ENCODE assay signal across 20 mouse cellular contexts in genomic region chr10:41859820-41860219, GRCm38 (mm10).
"Had no signal": no experiment of that assay in that cellular context is flagged by ENCODE, and none has a peak within 500 bp of the region (broad histone marks: within the 10 kb centered on the region; RNA-seq: fewer than 3 reads in every experiment).

No protein-coding gene starts in this region.

- H3K4me2 ChIP-seq: heart, embryonic 12.5 days; hindbrain, embryonic 13.5 days; hindbrain, embryonic 15.5 days; limb, embryonic 13.5 days; limb, embryonic 15.5 days; liver, embryonic 12.5 days had no signal

- H3K4me3 ChIP-seq: heart, embryonic 10.5 days; heart, embryonic 12.5 days; hindbrain, embryonic 13.5 days; hindbrain, embryonic 15.5 days; limb, embryonic 13.5 days; limb, embryonic 15.5 days; liver, embryonic 12.5 days had no signal

- ATAC-seq: hindbrain, postnatal 0 days; intestine, embryonic 16.5 days; liver, embryonic 12.5 days had no signal

- H3K27ac ChIP-seq: heart, embryonic 10.5 days; hindbrain, embryonic 13.5 days; hindbrain, embryonic 15.5 days; hindbrain, postnatal 0 days; limb, embryonic 13.5 days; limb, embryonic 15.5 days; liver, embryonic 12.5 days; liver, embryonic 14.5 days had no signal

- H3K9me3 ChIP-seq: heart, embryonic 10.5 days; heart, embryonic 12.5 days; hindbrain, embryonic 13.5 days; hindbrain, embryonic 15.5 days; limb, embryonic 13.5 days; limb, embryonic 15.5 days; liver, embryonic 12.5 days had no signal

- DNase-seq: gastrocnemius, postnatal 14 days; gastrocnemius, postnatal 36 days; heart, postnatal 14 days; heart, postnatal 36 days; kidney, adult 11 months; kidney, adult 2 months; kidney, adult 9 months; kidney, postnatal 36 days; layer of hippocampus, adult 9-11 months; layer of hippocampus, postnatal 36 days had no signal

- H3K4me1 ChIP-seq: heart, embryonic 10.5 days; heart, embryonic 12.5 days; hindbrain, embryonic 13.5 days; hindbrain, embryonic 15.5 days; limb, embryonic 15.5 days had no signal

- H3K36me3 ChIP-seq: heart, embryonic 10.5 days; heart, embryonic 12.5 days; hindbrain, embryonic 13.5 days; hindbrain, embryonic 15.5 days; limb, embryonic 13.5 days; limb, embryonic 15.5 days; liver, embryonic 12.5 days had no signal

- H3K27me3 ChIP-seq: heart, embryonic 12.5 days; hindbrain, embryonic 13.5 days; hindbrain, embryonic 15.5 days; limb, embryonic 13.5 days; limb, embryonic 15.5 days; liver, embryonic 12.5 days had no signal

- H3K9ac ChIP-seq: heart, embryonic 12.5 days; hindbrain, embryonic 13.5 days; hindbrain, embryonic 15.5 days; limb, embryonic 13.5 days; limb, embryonic 15.5 days; liver, embryonic 12.5 days; liver, embryonic 14.5 days had no signal
